Mouse (Mus musculus) stomach, embryonic 14.5 days (tissue): Measurements from ENCODE around the gene Pdap1. TPM values are rescaled to one million over a fixed set of nuclear protein-coding genes. Genes with fewer than 3 reads are reported as not detected.

Experiments
- ATAC-seq: fragments of 200-750 bp; cut with Nextera tagmentation; 2 replicates; pipeline ENCODE4 v1.8.0; 2017; ENCODE audit warnings: low read depth, moderate TSS enrichment; ENCODE audit not compliant: insufficient number of reproducible peaks, insufficient read depth, low FRiP score
- H3K27ac ChIP-seq: fragments of 300-500 bp; sonication (generic); 2 replicates; pipeline ENCODE4 v1.5.1; 2014; ENCODE audit warnings: mild to moderate bottlenecking, low read length, moderate library complexity, mixed read lengths
- H3K27me3 ChIP-seq: fragments of 300-500 bp; sonication (generic); 2 replicates; pipeline ENCODE4 v1.6.1; 2014; ENCODE audit warnings: low read length, control low read depth, mixed read lengths; ENCODE audit not compliant: control insufficient read depth, insufficient read depth
- H3K36me3 ChIP-seq: fragments of 300-500 bp; sonication (generic); 2 replicates; pipeline ENCODE4 v1.6.1; 2014; ENCODE audit warnings: mild to moderate bottlenecking, control low read depth, low read length, moderate library complexity, mixed read lengths; ENCODE audit not compliant: control insufficient read depth, insufficient read depth
- H3K4me1 ChIP-seq: fragments of 300-500 bp; sonication (generic); 2 replicates; pipeline ENCODE4 v1.6.1; 2014; ENCODE audit warnings: low read length, control low read depth, mixed read lengths; ENCODE audit not compliant: control insufficient read depth, insufficient read depth
- H3K4me2 ChIP-seq: fragments of 300-500 bp; sonication (generic); replicated peaks from 2 replicates; pipeline ENCODE4 v1.6.1; 2014; ENCODE audit warnings: low read depth, low read length, control low read depth
- H3K4me3 ChIP-seq: fragments of 300-500 bp; sonication (generic); 2 replicates; pipeline ENCODE4 v1.5.1; 2014; ENCODE audit warnings: low read depth, low read length, control low read depth
- H3K9ac ChIP-seq: fragments of 300-500 bp; sonication (generic); replicated peaks from 2 replicates; pipeline ENCODE4 v1.6.1; 2014; ENCODE audit warnings: low read depth, mild to moderate bottlenecking, control low read depth, low read length, moderate library complexity, mixed read lengths
- H3K9me3 ChIP-seq: fragments of 300-500 bp; sonication (generic); 2 replicates; pipeline ENCODE4 v1.6.1; 2016; ENCODE audit warnings: low read depth, low read length, control low read depth; ENCODE audit not compliant: control insufficient read depth
- WGBS: fragments of 180-500 bp; shearing (Covaris S2); extraction: QIAGEN DNeasy Blood & Tissue Kit; methylation state at CpG from one replicate; pipeline ENCODE4 v1.1.7; 2014; 5-methylcytosine and 5-hydroxymethylcytosine counted together
- polyA plus RNA-seq: library from polyadenylated mRNA; unstranded; fragments of >200 nt; fragmentation: Nextera tagmentation; extraction: Ambion mirVana; gene quantifications from 2 replicates; pipeline ENCODE4 v1.2.1, GENCODE M21; 2014

Gene Pdap1
- polyA plus RNA-seq, 1 experiment from 2014 or later: 111 TPM

DNA sequence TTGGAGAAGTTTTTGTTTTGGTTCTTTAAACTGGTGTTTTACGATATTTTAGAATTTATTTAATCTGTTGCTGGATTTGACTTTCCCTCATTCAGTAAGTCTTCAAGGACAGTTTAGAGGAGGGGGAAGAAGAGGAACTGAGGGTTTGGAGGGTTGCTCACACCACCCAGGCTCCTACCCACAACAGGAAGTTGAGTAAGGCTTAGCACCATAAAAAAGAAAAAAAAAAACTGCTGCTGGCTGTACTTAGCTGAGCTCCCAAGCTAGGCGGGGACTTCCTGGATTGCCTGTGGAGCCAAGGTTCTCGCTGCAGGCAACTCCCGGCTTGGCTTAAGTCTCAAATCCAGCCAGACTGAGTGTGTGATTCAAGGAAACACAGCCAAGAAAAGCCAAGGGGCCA lies 23.7 kb downstream of the Pdap1 start:
- Histone ChIP-seq H3K4me2 (peak overlapping the region; percentile 23; the same call in 1 of the 2 replicates), H3K9ac (no peak overlapping the region), H3K4me3 (no peak overlapping the region), H3K27me3 (no peaks in the 10 kb centered on the region), H3K4me1 (0 out of 2 replicates have a peak, but pooled peaks cover 2% of the 10 kb centered on the region), H3K36me3 (no peaks in the 10 kb centered on the region), H3K9me3 (no peaks in the 10 kb centered on the region), H3K27ac (peak overlapping the region; percentile 52; the same call in 1 of the 2 replicates)
- ATAC-seq: no peak
- WGBS: 26% methylated on average over 4 of the region's 4 CpGs

DNA sequence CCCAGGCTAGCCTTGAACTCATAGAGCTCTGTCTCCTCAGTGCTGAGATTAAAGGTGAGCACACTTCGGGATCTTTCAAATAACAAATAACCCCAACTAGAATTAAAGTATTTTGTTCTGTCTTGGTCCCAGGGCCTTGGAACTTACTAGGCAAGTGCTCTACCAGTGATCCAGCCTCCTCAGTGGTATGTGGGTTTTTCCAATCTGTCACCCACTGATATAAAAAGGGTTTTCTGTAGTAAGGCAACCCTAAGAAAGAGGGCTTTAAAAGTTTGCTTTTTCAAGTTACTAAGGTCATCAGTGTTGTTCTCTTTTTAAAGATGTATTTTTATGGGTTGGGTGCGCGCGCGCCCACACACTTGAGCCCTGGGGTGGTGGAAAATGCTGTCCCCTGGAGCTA lies 24.3 kb downstream of the Pdap1 start:
- Histone ChIP-seq H3K27ac (peak overlapping the region; percentile 48; the same call in 1 of the 2 replicates), H3K4me3 (no peak overlapping the region), H3K9me3 (no peaks in the 10 kb centered on the region), H3K36me3 (no peaks in the 10 kb centered on the region), H3K4me1 (0 out of 2 replicates have a peak, but pooled peaks cover 2% of the 10 kb centered on the region), H3K4me2 (peak overlapping the region; percentile 78; the same call in 1 of the 2 replicates), H3K27me3 (no peaks in the 10 kb centered on the region), H3K9ac (no peak overlapping the region)
- WGBS: 92% methylated on average over 5 of the region's 5 CpGs
- ATAC-seq: no peak

DNA sequence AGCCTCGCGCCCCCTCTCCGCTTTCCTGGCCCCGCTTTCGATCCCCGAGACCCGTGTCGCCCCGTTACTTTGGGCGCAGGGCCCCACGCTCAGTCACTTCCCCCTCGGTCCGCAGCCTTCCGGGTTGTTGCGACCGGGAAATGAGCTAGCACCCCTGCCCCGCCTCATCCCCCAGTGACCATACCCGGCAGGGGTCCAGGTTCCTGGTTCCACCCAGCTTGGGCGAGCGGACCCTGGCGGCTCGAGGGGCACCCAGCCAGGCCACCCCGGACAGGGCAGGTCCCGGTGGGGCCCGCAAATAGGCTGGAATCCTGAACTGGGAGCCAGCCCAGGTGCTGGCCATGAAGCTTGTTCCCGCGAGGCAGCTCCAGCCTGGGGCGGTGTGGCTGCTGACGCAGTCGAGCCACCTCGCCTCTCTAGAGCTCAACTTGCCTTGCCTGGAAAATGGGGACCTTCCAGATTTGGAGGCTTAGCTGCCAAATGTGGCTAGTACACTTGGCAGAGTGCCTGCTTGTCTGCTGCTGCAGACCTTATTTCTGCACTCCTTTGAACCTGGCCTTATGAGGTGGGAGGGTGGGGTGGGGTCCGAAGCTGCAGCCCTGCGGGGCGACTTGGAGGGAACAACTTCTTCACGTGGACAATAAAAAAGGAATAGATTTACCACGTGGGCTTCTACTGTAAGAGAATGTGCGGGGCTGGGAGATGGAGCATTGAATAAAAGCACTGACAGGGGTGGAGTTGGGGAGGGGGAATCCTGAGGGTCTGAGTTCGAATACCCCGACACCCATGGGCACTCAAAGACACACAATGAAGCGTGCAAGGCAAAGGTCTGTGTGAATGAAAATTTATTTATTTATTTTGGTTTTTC lies 25.2 kb downstream of the Pdap1 start:
- H3K27ac ChIP-seq: peak overlapping the region; percentile 27; the same call in 1 of the 2 replicates
- peaks cover 9% of the 10 kb centered on the region for H3K36me3 ChIP-seq
- H3K4me1 ChIP-seq: 0 out of 2 replicates have a peak, but pooled peaks cover 2% of the 10 kb centered on the region
- H3K4me2 ChIP-seq: peak overlapping the region; percentile 78
- 14% methylated on average over 40 of the region's 40 CpGs for WGBS
- peak overlapping the region; percentile 74 for H3K4me3 ChIP-seq
- no peaks in the 10 kb centered on the region for H3K27me3 ChIP-seq
- peak overlapping the region; percentile 67 for H3K9ac ChIP-seq
- ATAC-seq: peak; percentile 40; the same call in 1 of the 2 replicates
- H3K9me3 ChIP-seq: no peaks in the 10 kb centered on the region

DNA sequence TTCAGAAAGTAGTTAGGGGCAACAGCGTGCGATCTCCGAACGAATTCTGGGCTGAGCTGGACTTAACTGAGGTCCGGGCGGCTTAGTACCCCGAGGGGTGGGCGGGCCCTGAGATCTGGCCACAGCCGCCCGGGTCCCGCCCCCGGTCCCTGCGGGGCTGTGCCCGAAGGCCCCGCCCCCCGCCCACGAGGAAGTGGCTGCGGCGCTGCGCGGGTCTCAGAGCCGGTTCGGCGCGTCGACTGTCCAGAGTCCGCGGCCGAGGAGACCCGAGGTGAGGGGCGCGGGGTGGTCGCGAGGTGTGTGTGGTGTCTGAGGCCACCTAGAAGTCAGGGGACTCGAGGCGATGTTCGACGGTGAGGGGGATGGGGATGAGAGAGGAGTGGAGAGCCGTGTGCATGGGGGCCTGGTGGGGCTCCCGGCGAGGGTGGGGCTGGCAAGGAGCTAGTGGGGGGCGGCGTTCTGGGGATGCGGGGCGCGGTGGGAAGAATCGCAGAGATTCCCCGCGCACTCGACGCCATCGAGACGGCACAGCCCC lies 25.9 kb downstream of the Pdap1 start, which contains the start of gene Arpc1b:
TSS of gene Arpc1b (plus strand) at position 145 of the 535 bp plus-strand sequence.
- ATAC-seq: peak; percentile 76
- Histone ChIP-seq H3K27ac (peak within 1 kb of the TSS; percentile 27; the same call in 1 of the 2 replicates), H3K9me3 (no peaks in the 10 kb centered on the region), H3K4me1 (0 out of 2 replicates have a peak, but pooled peaks cover 2% of the 10 kb centered on the region), H3K9ac (peak within 1 kb of the TSS; percentile 67), H3K4me2 (peak within 1 kb of the TSS; percentile 78), H3K27me3 (no peaks in the 10 kb centered on the region), H3K4me3 (peak within 1 kb of the TSS; percentile 74), H3K36me3 (peaks cover 16% of the 10 kb centered on the region)
- 1% methylated on average over 53 of the region's 53 CpGs for WGBS

DNA sequence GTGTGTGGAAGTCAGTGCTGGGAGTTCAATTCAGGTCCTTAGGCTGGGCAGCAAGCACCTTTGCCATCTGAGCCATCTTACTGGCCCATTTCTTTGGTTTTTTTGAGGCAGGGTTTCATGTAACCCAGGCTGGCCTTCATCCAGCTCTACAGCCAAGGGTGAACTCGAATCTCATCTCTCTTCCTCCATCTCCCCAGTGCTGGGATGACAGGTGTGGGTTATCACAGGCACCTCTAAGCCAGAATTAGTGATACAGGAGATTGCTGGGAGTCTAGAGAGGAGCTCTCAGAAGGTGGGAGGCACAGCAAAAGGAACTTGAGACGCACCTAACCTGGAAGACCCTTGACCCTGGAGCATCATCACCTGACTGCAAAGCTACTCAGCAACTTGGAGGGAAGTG lies 26.6 kb downstream of the Pdap1 start:
- Histone ChIP-seq H3K9ac (0 out of 2 replicates have a peak overlapping the region, but pooled peaks have one; percentile 67), H3K27ac (peak overlapping the region; percentile 27; the same call in 1 of the 2 replicates), H3K9me3 (no peaks in the 10 kb centered on the region), H3K4me3 (peak overlapping the region; percentile 74), H3K4me2 (peak overlapping the region; percentile 78), H3K4me1 (0 out of 2 replicates have a peak, but pooled peaks cover 2% of the 10 kb centered on the region), H3K36me3 (peaks cover 21% of the 10 kb centered on the region), H3K27me3 (no peaks in the 10 kb centered on the region)
- 26% methylated on average over 2 of the region's 2 CpGs for WGBS
- no peak for ATAC-seq

DNA sequence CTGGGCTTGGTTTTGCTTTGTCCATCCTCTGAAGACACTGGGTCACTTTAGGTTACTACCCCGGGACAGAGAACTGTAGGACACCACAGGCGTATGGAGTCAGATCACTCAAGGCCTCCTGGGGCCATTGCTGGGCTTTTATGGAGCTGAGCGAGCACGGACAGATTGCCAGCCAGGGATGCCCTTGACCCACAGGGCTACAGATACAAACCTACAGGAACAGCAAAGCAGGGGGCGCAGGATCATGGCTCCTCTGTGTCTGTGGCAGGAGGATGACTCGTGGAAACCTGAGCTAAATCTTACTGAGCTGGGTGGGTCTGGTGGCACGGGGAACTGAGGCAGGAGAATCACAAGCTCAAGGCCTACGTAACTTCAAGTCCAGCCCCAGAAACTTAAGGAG lies 27.5 kb downstream of the Pdap1 start:
- no peak for ATAC-seq
- H3K27me3 ChIP-seq: no peaks in the 10 kb centered on the region
- H3K4me3 ChIP-seq: no peak overlapping the region

DNA sequence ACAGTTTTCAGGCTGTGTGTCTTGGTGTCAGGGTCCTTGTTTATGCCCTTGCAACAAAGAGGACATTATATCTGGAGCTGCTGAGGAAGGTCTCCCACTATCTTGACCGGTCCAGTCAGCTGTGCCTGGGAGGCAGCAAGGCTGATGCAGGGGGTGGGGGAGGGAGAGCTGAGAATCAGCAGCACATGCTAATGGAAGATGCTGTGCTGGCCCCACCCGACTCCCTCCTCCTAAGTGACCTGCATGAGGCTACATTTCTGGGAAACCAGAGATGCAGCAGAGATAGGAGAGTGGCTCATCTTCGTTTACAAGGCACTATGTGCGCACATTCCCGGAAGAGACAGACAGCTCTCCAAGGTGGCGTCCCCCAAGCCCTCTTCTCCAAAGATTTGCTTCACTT lies 29.6 kb downstream of the Pdap1 start:
- Histone ChIP-seq H3K9ac (no peak overlapping the region), H3K27ac (no peak overlapping the region), H3K4me1 (0 out of 2 replicates have a peak, but pooled peaks cover 2% of the 10 kb centered on the region), H3K27me3 (no peaks in the 10 kb centered on the region), H3K9me3 (no peaks in the 10 kb centered on the region), H3K36me3 (peaks cover 43% of the 10 kb centered on the region), H3K4me2 (no peak overlapping the region), H3K4me3 (no peak overlapping the region)
- 78% methylated on average over 6 of the region's 6 CpGs for WGBS
- no peak for ATAC-seq

More for the DNA sequence above, 27.5 kb downstream of the Pdap1 start:
- H3K36me3 ChIP-seq: peaks cover 27% of the 10 kb centered on the region
- 0 out of 2 replicates have a peak, but pooled peaks cover 2% of the 10 kb centered on the region for H3K4me1 ChIP-seq
- no peak overlapping the region for H3K9ac ChIP-seq
- no peak overlapping the region for H3K4me2 ChIP-seq
- WGBS: 82% methylated on average over 8 of the region's 8 CpGs
- no peak overlapping the region for H3K27ac ChIP-seq
- H3K9me3 ChIP-seq: no peaks in the 10 kb centered on the region

DNA sequence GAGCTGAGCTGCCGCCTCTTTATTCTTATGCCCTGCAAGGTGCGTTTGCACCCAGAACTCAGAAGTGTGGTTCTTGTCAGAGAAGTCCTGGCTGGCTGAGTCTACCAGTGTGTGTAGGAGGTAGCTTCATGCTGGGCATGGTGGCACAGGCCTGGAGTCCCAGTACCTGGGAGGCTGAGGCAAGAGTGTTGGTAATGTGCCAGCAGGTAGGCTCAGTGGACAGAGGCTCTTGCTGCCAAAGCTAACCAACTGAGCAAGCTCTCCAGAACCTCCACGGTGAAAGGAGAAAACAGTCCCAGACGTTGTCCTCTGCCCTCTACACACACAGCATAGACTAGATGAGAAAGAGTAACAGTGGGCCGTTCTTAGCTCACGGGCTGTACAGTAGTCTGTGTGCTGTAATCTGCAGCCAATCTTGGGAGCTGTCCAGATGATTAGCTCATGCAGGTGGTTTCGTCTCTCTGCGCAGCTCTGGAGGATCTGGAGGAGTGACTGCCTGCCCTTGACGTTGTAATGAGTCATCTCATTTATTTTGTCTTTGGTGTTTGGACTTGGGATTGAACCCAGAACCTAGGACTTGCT lies 34.3 kb downstream of the Pdap1 start:
- Histone ChIP-seq H3K36me3 (peaks cover 81% of the 10 kb centered on the region), H3K27me3 (no peaks in the 10 kb centered on the region), H3K4me3 (no peak overlapping the region), H3K9ac (no peak overlapping the region), H3K27ac (no peak overlapping the region), H3K4me2 (no peak overlapping the region), H3K9me3 (no peaks in the 10 kb centered on the region), H3K4me1 (no peaks in the 10 kb centered on the region)
- no peak for ATAC-seq
- 81% methylated on average over 9 of the region's 9 CpGs for WGBS
